In the genomic region with DNA sequence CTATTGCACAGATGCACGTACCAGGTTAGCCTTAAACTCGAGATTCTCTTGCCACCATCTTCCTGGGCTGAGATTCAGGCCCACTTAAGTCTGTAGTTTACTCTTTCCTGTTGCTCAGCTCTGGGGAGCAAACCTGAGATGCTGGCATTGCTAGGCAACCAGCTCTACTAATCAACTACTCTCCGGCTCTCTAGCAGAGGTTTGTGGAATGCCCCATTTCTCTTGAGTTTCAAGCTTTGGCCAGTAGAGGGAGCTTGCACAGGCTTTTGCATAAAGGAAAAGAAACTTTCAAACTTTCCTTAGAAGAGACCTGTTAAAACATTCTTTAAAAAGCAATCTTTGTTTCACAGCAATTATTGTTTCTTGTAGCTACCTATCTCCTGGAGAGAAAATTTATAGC, we compare ENCODE assay signal across 9 mouse cellular contexts. TPM values are rescaled to one million over a fixed set of nuclear protein-coding genes. Genes with fewer than 3 reads are reported as not detected.
DNase-seq lines count a peak whose midpoint lies in the region; ATAC-seq and TF ChIP-seq lines count a peak whose summit lies in the region.
"Had no signal": no experiment of that assay in that cellular context is flagged by ENCODE, and none has a peak within 500 bp of the region (broad histone marks: within the 10 kb centered on the region; RNA-seq: fewer than 3 reads in every experiment).

No protein-coding gene starts in this region.

- 0 out of 2 replicates have a peak, but pooled peaks cover 4% of the 10 kb centered on the region for H3K4me1 ChIP-seq in E14TG2a.4 (replicated peaks; ENCODE audit: low read depth, low read length)

- H3K9me3 ChIP-seq in E14TG2a.4 (ENCODE audit: low read length), result no peaks in the 10 kb centered on the region
- H3K9me3 ChIP-seq: stomach, embryonic 15.5 days had no signal

- no peaks in the 10 kb centered on the region for H3K36me3 ChIP-seq in E14TG2a.4 (ENCODE audit: insufficient read depth, low read length)
- H3K36me3 ChIP-seq: stomach, embryonic 15.5 days had no signal

- no peak overlapping the region for H3K4me3 ChIP-seq in E14TG2a.4 (replicated peaks; ENCODE audit: low read length)
- H3K4me3 ChIP-seq: stomach, embryonic 15.5 days had no signal

- H3K27me3 ChIP-seq in E14TG2a.4 (ENCODE audit: insufficient read depth, low read length), result peaks cover 5% of the 10 kb centered on the region; the same call in 1 of the 2 replicates
- H3K27me3 ChIP-seq: stomach, embryonic 15.5 days had no signal

- peak; percentile 47 for ATAC-seq in granulocyte monocyte progenitor cell, adult 5-6 weeks (replicated peaks; ENCODE audit: poor library complexity, severe bottlenecking)
- peak; percentile 66 for ATAC-seq in megakaryocyte progenitor cell, adult 5-6 weeks (replicated peaks; ENCODE audit: poor library complexity)

- DNase-seq in cerebellum, adult 11 months, result peak; percentile 12
- DNase-seq in cerebellum, adult 9-11 months, result no peak
- peak; percentile 62 to 63 for DNase-seq in cerebellum, postnatal 14 days
- peak; percentile 49 to 67 for DNase-seq in layer of hippocampus, postnatal 10 days (ENCODE audit: low spot score in 2 of 2)
- DNase-seq in right cerebral cortex, postnatal 36 days (ENCODE audit: low spot score in 2 of 2), result peak; percentile 24 to 42

- peak; percentile 89 for TF ChIP-seq CTCF in E14TG2a.4 (conservative IDR thresholded peaks at IDR 0.05; ENCODE audit: low read length)

RNA-seq across cellular contexts. Expression of a gene that starts 19.8 kb away (rescaled TPM):
- not detected in 2 replicates for total RNA-seq in granulocyte monocyte progenitor cell, adult 5-6 weeks (2014; fragmentation: Nextera tagmentation)
- total RNA-seq in granulocyte monocyte progenitor cell, adult 5-6 weeks (2017), result not detected in 2 replicates
- not detected for total RNA-seq in layer of hippocampus, postnatal 10 days (2021)
- 0.22 TPM in 1 of 2 replicates, not detected in the other for total RNA-seq in megakaryocyte progenitor cell, adult 5-6 weeks (2015)
- total RNA-seq in megakaryocyte progenitor cell, adult 5-6 weeks (2017), result not detected in 2 replicates

RNA-seq across cellular contexts. Expression of a gene that starts 19.9 kb away (rescaled TPM):
- 39.9 and 44.1 TPM in 2 replicates for total RNA-seq in granulocyte monocyte progenitor cell, adult 5-6 weeks (2014; fragmentation: Nextera tagmentation)
- 35.2 and 45.1 TPM in 2 replicates for total RNA-seq in granulocyte monocyte progenitor cell, adult 5-6 weeks (2017)
- total RNA-seq in layer of hippocampus, postnatal 10 days (2021), result 10 to 100 TPM; 46.3 to 46.4 TPM
- total RNA-seq in megakaryocyte progenitor cell, adult 5-6 weeks (2015), result 43.8 and 47.6 TPM in 2 replicates
- total RNA-seq in megakaryocyte progenitor cell, adult 5-6 weeks (2017), result 32.5 and 50.5 TPM in 2 replicates

RNA-seq across cellular contexts. Expression of a gene that starts 46.3 kb away (rescaled TPM):
- 1.7 TPM in 1 of 2 replicates, not detected in the other for total RNA-seq in granulocyte monocyte progenitor cell, adult 5-6 weeks (2014; fragmentation: Nextera tagmentation)
- 1.6 TPM in 1 of 2 replicates, not detected in the other for total RNA-seq in granulocyte monocyte progenitor cell, adult 5-6 weeks (2017)
- total RNA-seq in layer of hippocampus, postnatal 10 days (2021), result 1 to 10 TPM in 1 of 2 experiments, under 1 TPM in 1; 0.47 to 1.0 TPM
- total RNA-seq in megakaryocyte progenitor cell, adult 5-6 weeks (2015), result 1.1 and 1.4 TPM in 2 replicates
- total RNA-seq in megakaryocyte progenitor cell, adult 5-6 weeks (2017), result 0.62 and 1.0 TPM in 2 replicates
